Mouse (Mus musculus) liver, adult 2 months (tissue): ENCODE data around the gene Atrn.

ENCODE experiments used
- CTCF ChIP-seq: fragments of 200-500 bp; IDR thresholded peaks from 2 replicates; pipeline ENCODE4 v1.5.1; 2011; ENCODE audit warnings: low read depth, low read length, control low read depth
- POLR2A ChIP-seq: fragments of 200-500 bp; IDR thresholded peaks from 2 replicates; pipeline ENCODE4 v1.6.1; 2011; ENCODE audit warnings: low read length, control low read depth; ENCODE audit not compliant: insufficient read depth; ENCODE audit errors: extremely low read depth

- no peak for TF ChIP-seq CTCF
- TF ChIP-seq POLR2A: no peak
These were observed 124.7 kb downstream of the Atrn start for GRCm38 (mm10) chr2:131030998-131031397.
